Mouse (Mus musculus) gonadal fat pad, adult 2 months (tissue): Measurements from ENCODE around the gene Foxn3. TPM values are rescaled to one million over a fixed set of nuclear protein-coding genes. Genes with fewer than 3 reads are reported as not detected.

ENCODE experiments used
- DNase-seq: peaks from one replicate; pipeline ENCODE4 v3.0.0-alpha.2; 2012; ENCODE audit warnings: low read depth
- polyA plus RNA-seq: library from polyadenylated mRNA; depleted of rRNA; stranded (reverse); fragments of >200 nt; gene quantifications from 2 replicates; pipeline ENCODE4 v1.2.3, GENCODE M21; 2012

The Foxn3 gene
- polyA plus RNA-seq, 1 experiment, result 30.5 TPM

DNA sequence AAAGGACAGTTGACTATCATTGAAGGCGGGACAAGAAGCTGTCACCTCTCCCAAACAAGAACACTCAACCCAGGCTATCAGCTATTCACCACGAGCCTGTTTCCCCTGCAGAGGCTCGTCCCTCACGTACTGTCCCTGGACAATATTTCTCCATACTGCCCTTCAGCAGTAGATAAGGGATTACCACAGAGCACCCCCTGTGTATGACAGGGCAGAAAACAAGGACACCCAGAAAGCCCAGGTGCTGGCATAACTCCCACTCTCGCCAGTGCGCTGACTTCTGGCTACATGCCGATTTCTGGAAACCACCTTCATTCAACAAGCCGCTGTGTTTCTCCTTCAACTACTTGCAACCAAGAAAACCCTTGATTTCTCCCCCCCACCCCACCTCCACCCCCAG is 306.4 kb downstream of the Foxn3 start:
- DNase-seq, result no peak

DNA sequence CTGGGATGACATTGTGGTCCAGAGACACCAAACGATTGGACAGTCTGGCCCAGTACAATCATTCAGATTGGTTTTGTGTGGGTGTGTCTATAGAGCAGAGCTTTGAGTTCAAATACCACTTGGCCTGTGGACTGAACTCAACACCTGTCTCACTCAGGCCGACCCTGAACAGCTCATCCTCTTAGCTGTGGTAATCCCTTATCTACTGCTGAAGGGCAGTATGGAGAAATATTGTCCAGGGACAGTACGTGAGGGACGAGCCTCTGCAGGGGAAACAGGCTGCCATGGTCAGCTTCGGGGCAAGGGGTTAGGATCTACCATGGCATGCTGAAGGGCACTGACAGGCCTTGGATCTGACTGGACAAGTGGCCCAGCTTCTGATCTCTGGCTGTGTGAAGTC is 306.9 kb downstream of the Foxn3 start:
- DNase-seq, result no peak

DNA sequence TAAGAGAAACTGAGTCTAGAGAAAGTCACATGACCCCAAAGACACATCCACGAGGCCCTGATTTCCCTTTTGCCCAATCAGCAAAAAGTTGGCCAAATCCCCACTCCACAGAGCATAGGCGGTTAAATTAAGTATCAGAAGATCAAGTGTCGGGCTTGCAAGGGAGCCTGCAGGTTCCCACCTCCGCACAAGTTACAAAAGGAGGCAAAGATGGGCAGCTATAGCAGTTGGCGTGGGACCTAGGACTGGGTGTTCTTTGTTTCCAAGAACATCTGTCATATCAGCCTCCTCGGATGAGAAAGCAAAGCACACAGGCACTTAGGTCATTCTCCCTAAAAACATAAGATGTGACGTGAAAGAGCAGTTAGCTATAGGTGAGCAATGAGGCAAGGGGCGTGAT is 308.9 kb downstream of the Foxn3 start:
- DNase-seq, result peak; percentile 86

DNA sequence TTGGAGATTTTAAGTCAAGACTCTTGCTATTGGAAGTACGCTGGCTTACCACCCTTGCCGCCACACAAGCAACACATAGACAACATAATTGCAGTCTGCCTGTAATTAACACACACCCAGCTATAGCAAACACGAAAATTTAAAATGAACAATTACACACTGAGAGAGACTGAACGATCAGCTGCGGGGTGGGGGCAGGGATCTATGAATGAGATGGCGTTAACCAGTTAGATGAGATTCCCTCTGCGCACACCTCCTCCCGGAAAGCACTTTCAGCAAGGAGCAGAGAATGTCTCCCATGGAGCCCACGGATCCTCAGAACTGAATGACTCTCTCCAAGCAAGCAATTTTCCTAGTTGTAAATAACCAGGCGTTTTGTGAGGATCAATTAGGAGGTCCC is 309.8 kb downstream of the Foxn3 start:
- DNase-seq, result no peak

DNA sequence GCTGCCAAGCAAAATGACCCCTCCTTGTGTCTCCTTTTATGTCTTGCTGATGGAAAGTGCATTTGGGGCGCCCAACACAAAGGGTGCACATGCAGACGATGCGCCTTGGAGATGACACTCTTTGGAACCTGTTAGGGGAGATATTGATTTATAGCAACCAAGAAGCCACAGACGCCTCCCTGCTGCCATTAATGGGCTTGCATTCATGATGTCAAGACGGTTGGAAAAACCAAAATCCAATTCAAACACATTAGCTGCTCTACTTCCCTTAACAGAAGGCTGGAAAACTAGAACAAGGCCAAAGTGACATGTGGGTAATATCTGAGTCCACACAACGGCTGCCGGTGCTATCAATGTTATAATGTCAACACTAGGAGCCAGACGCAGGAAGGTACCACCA is 314.8 kb downstream of the Foxn3 start:
- no peak for DNase-seq

DNA sequence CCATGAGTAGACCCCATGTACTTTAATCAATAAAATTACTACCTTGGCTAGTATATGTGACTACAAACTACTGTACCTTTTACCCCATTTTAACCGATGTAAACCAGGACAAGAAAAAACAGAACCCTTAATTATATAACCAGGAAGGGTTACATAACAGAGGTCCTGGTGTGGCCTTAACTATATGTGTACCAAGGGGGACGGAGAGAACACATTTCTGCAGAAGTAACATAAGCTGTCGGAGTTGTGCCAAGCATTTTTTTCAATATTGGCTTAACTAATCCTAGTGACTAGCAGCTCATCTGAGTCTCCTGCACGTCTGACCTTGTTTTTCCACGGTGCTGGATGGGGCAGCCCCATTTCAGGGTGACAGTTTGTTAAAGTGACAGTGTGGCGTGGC is 315.4 kb downstream of the Foxn3 start:
- peak; percentile 59 for DNase-seq

DNA sequence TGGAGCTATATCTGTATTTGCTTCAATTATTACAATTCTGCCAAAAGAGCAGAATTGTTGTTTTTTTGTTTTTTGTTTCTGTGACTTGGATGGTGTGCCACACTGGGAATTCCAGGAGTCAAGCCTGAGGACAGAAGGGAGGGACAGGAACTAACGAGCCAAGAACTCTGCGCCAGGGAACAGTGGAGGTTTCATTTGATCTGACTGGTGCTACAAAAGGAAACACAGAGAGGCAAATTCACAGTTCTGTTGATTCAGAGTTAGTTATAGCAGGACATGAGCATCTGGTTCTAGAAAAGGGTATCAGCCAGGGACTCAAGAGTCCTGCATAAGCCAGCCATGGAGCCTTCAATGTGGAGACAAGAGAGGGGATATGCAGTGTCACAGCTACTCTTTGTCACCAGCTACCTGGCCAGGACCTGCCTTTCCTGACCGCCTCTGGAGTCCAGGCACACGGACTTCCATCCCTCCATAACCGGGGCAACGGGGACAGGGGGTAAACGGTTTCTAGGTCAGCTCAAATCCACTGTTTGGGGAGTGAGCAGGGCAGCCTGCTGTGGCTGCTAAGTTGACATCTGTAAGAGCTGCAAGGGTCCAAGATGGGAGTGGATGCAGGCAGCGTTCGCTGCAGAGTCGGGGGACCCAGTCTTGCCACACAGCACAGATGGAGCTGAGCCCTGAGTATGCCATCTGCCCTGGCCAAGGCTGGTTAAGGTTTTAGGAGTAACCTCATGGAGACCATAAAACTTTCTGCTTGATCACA is 316.2 kb downstream of the Foxn3 start:
- no peak for DNase-seq

DNA sequence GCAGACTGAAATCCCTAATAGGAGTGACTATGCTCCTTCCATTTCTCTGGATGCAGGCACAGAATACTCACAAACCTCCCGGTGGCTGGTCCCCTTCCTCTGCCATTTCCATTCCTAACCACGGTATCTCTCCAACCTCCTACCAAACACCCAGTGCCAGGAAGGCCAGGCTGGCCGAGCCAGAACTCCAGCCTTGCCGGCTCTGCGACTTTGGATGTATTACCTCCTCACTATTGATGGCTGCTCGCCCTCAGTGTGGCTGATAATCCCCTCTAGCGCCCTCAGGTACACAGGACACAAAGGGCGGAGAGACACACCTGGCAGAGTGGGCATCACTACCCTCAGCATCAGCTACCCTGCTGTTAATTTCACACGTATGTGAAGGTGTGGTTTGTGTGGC is 318.7 kb downstream of the Foxn3 start:
- DNase-seq, result no peak

DNA sequence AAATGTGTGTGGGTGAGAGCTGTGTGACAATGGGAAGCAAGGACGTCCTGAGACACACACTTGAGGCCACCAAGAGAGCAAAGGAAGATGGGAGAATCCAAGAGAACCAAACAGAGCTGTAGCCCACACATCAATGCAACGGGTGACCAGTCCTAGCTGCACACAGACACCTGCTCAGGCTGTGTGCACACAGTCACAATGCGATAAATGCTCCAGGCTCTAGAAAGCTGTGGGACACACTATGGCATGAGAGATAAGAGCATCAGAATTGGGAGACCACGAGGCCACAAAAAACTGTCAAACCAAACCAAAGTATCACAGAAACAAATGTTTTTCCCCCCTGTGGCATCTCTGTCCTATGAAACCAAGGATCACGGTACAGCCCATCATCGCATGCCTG is 319.1 kb downstream of the Foxn3 start:
- DNase-seq, result no peak

DNA sequence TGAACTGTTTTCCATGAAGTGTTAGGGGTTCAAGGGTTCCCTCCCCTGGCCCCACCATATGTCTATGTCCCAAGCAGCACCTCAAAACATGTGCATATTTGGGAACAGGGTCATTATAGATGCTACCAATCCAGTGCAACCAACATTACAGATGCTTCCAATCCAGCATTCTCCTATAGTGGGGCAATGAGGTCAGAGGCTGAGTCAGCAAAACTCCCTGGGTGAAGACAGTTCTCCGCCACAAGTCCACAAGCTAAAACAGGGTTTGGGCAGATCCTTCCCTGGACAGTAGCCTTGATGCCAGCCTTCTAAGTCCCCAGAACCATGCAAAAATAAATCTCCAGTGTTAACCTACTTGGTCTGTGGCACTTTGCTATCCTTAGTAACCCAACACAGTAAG is 320.1 kb downstream of the Foxn3 start:
- no peak for DNase-seq

DNA sequence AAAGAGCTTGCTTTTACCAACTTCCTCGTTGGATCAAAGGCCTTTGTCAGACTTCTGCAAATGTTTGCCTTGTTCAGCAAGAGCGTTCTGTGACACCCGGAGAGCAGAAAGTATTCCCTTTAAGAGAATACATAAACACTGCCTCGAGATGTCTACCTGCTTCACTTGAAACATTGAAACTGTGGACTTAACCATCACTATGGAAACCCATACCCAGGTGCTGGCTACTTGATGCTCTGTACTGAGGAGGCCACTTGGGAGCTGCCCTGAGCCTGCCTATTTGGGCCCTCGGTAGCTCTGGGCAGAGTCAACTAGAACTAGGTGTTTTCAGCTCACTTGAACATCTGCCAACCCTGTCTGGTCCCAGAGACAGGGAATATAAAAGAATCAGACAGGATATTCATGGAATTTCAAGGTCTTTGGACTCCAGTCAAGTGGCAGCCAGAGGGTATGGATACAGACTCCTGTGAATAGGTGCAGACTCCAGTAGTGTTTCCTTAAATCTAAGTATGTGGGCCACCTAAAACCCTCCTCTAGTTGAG is 323.1 kb downstream of the Foxn3 start:
- no peak for DNase-seq

DNA sequence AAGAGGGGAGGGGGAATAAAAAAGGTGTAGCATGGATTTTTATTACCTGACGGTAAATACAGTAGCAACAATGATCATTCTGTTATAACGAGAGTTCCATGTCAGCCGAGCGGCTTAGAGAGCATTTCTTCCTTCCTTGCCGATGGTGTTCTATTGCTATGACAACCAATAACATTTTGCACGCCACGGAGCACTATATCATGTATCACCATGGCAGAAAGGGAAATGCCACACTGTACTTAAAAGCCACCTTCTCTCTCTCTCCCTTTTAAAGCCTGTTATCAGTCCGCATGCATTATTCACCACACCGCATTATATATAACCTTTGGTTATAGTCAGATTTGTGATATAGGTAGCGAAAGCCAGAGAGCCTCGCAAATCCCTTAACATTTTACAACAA is 323.6 kb downstream of the Foxn3 start:
- no peak for DNase-seq

DNA sequence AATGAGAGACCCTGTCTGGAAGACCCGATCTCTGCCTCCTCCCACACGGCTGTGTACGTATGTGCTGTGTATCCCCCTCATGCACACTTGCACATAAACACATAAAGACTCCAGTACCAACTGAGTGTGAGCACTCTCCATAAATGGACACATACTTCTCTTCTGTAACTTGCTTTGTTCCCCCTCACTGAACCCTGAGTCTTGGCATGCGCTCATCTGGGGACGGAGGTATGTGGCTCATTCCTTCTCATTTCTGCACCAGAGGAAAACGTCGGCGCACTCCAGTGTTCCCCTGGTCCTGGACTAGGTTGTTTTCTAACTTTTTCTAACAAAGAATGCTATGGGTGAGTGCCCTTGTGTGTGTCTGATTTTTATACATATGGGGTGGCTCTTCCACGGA is 325.9 kb downstream of the Foxn3 start:
- DNase-seq, result no peak

DNA sequence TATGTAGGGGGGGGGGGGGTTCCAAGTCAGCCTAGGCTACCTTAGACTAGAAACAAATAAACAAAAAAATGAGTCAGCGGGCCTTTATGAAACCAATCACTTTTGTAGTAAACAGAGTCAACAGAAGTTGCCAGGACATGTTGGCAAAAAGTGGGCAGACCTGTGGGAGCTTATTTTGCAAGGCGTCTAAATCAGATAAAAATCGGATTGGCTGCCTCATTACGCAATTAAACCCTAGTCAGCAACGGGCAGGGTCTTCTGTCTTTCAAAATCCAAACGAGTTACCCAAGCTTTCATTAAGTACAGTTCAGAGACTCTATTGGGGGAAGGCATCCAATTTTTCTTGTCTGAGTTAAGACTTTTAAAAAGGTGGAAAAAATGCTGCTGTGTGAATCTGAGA is 329.0 kb downstream of the Foxn3 start:
- DNase-seq, result peak; percentile 83

DNA sequence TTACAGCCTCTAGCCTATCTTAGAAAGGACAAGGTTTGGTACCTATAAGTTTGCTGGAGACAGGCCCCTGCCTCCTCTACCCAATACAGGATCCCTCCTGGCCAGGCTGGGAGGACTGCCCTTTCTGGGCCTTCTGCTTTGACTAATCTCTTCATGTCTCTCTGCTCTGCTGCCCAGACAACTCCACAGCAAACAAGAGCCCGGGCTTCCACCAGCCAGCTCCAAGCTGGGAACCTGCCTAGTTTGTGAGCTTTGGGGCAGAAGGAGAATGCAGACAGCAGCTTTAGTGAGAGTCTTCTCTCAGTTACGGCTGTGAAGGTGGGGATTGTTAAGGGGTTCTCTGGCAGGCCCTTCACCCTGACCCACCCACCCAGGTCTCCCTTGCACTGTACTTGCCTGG is 330.0 kb downstream of the Foxn3 start:
- DNase-seq, result no peak

DNA sequence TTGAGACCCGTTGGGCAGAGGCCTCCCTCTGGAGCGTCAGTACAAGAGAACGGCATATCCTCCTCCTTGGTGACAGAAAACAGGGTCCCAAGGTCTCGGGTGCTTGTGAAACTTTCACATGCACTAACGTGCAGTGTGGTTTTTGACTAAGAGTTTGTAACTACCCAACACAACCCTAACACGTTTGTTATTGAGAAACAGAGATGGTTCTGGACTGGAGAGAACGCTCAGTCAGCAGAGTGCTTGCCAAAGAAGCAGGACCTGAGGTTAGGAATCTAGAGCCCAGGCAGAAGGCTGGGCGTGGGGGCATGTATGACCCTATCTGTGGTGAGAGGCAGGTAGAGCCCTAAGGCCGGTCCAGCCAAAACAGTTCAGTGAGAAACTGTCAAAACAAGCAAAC is 330.9 kb downstream of the Foxn3 start:
- DNase-seq, result peak; percentile 86

DNA sequence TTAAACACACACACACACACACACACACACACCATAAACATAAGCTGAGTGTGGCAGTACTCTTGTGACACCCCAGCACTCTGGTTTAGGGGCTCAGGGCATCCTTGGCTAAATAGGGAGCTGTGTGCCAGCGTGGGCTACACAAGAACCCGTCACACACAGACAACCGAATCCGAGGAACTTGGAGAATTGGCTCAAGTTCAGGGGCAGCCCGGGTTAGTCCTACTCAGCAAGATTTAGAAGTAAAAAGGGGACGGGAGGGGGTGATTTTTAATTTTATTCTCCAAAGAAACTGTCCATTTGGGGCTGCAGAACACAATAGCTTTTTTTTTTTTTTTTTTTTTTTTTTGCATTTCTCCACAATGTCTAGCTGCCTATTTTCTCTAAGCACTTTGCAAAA is 332.1 kb downstream of the Foxn3 start:
- DNase-seq, result no peak

DNA sequence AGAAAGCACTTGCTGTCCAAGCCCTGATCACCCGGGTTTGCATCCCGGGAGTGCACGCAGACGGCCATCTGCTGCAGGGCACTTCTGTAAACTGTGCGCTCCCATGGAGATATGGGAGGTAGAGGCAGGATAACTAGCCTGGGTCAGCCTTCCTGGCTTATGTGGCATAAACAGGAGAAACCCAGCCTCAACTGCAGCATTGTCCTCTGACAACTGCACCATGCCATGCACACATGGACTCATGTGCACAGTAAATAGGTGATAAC is 332.7 kb downstream of the Foxn3 start:
- no peak for DNase-seq

DNA sequence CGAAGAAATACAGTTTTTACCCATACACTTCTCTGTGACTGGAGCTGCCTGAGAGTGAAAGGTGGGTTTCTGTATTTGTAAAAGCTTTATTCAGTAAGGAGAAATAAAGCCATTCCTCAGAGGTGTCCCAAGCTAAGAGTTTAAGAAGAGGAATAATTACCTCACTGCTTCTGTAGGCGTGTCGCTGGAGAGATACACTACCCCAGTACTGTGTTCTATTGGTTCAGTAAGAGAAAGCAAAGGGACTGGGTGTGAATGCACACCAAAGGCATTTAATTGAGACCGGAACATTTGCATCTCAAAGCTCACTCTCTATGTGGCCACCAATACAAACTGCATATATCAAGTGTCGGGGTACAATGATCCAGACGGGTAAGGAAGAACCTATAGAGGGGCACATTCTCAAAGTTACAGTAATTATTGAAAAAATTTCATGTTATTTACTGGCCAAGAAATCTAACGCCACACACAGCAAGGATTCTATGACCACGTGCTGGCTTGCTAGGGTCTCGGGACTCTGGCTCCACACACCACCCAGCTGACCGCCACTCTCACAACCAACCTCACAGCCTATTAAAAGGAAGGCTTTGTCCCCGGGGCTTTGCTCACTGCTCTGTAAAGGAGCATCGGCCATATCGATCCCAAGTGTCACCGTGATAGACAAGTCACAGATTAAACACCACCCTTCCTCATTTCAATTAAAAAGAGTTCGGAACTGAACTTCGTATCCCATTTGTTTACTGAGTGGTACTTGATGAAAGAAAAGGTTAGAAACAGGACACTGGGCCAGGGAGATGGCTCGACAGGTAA is 333.2 kb downstream of the Foxn3 start:
- DNase-seq, result no peak

DNA sequence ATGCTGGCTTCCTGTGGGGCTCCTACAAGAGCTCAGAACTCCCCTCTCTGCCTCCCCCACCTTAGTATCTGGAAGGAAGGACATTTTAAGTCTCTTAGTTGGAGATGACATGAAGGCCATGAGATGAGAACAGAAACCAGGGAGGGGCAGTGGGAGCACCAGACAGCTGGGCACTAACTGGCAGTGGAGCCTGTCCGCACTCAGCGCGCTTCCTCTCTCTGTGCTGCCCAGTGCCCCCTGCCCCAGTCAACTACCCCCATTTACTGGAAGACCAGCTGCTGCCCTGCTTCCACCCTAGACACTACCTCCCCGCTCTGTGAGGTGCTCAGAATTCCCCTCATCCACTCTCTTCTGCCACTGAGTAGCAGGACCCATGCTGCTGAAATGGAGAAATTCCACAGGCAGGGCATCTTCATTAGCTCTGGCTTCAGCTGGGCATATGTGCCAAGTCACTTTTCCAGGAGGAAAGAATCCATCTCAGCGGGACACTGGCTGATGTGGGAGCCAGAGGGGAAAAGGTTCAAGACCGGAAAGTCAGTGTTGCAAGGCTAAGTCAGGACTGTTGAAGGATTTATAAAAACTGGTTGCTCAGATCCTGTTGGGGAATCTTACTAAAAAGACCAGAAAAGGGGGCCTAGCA is 335.9 kb downstream of the Foxn3 start:
- DNase-seq, result no peak

DNA sequence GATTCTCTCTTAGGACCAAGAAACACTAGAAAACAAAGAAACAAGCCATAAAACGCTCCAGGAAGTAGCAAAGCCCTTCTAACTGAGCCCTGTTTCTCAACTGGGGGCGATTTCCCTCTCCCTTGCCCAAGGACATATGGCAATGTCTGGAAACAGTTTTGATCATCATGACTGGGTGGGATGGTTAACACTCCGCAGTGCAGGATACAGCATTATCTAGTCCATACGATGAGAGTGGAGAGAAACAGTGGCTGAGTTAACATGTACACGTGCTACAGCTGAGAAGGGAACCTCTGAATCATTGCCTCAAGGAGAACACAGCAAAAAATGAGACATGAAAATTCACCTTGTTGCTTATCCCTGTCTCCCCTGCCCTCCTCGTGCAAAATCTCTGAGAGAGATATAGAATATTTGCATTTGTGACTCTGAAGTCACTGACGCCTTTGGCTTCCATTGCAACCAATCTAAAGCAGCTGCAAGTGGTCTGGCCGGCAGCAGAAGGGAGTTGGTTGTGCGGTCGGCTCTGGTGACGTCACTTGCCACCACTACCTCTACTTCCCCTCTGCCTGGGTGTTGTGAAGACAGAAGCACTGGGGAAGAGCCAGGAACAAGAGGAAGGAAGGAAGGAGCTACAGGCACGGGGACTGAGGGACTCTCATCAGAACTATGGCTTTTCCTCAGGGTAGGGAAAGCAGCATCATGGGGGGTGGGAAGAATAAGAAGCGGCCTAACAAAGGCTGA is 338.3 kb downstream of the Foxn3 start:
- no peak for DNase-seq
